Mouse (Mus musculus) CD4-positive, CD25-positive, alpha-beta regulatory T cell, adult 4 months (primary cell): ENCODE data around the gene Ap3b1. TPM values are rescaled to one million over a fixed set of nuclear protein-coding genes. Genes with fewer than 3 reads are reported as not detected.

ENCODE experiments used
- ATAC-seq: one replicate; pipeline ENCODE4 v1.8.0; 2017
- polyA plus RNA-seq, 2 experiments: library from polyadenylated mRNA; unstranded; fragments of 100-300 nt; shearing (Covaris generic); gene quantifications; one replicate each; pipeline ENCODE4 v1.2.1; 2017

Ap3b1 gene
- polyA plus RNA-seq, 2 experiments from 2014 or later = 41.8 to 46.0 TPM

- no peak for ATAC-seq
These were observed 17.0 kb downstream of the Ap3b1 start for GRCm38 (mm10) chr13:94375526-94376390.

- no peak for ATAC-seq
These were observed 20.2 kb downstream of the Ap3b1 start for GRCm38 (mm10) chr13:94379006-94379405.

DNA sequence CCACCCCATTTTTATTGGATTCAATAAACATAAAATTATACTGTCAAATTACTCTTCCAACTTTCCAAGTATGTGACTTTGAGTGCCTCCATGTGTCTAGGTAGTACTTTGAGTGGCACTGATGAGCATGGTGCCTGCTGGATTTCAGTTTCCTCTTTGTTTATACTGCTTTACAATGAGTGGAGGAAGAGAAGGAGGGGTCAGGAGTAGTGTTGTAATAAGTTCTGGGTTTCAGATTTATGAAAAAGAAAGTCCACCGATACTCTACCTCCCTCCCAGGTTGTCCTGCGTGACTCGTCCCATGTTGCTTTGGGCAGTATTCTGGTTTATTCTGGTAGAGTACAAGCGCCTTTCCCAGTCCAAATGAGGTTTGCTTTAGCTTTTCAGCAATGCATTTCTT, 22.7 kb downstream of the Ap3b1 start:
- no peak for ATAC-seq

- ATAC-seq = peak; percentile 71
These were observed 23.3 kb downstream of the Ap3b1 start for GRCm38 (mm10) chr13:94381829-94382675.

- no peak for ATAC-seq
These were observed 26.3 kb downstream of the Ap3b1 start for GRCm38 (mm10) chr13:94384931-94385570.

DNA sequence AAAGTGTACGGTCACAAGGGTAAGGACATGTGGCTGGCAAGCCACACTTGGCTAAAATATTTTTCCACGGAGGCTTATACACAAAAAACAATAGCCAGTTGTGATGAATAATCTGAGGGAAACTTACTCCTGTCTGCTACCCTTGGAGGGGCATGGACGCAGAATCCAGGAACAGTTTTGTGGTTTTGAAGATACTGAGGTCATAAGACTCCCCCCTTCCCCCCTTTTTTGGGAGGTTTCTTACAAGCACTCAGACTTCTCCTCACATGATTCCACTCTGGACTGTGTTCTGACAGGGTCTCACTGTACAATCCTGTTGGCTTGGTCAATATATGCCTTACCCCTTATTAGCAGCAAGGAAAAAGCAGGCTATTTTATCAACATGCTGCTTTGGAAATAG, 29.8 kb downstream of the Ap3b1 start:
- ATAC-seq = no peak

DNA sequence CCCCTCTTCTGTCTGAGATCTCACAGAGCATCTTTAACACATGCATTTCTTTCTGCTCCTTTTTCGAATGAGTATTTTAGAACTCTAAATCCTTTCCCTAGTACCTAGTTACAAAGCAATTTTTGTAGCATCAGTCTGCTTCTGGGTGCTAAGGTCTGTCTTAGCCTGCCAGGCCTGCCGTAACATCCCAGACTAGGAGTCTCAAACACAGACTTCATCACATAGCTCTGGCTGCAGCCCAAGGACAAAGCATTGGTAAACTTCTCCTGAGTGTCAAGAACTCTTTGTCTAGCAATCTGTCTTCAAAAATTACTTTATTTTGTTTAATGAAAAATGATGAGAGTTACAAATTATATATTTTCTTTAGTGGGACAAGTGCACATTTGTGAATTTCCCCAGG, 30.8 kb downstream of the Ap3b1 start:
- no peak for ATAC-seq

GRCm38 (mm10) chr13:94392282-94392681, 33.5 kb downstream of the Ap3b1 start:
- ATAC-seq = no peak

DNA sequence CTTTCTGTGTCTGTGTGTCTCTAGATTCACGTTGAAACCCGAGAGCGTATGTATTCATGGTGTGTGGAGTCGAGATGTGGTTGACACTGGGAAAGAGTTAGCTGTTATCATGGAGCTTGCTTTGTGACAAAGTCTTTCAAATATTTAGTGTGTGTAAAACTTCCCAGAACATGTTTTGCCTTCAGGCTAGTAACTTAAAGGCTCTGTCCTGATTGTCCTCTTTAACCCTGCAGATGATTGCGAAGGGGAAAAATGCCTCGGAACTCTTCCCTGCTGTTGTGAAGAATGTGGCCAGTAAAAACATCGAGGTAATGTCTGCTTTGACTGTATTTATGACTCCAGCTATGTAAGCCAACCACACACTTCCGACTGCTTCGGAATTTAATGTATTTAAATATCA, 35.7 kb downstream of the Ap3b1 start:
- no peak for ATAC-seq

GRCm38 (mm10) chr13:94395763-94396162, 37.0 kb downstream of the Ap3b1 start:
- no peak for ATAC-seq

DNA sequence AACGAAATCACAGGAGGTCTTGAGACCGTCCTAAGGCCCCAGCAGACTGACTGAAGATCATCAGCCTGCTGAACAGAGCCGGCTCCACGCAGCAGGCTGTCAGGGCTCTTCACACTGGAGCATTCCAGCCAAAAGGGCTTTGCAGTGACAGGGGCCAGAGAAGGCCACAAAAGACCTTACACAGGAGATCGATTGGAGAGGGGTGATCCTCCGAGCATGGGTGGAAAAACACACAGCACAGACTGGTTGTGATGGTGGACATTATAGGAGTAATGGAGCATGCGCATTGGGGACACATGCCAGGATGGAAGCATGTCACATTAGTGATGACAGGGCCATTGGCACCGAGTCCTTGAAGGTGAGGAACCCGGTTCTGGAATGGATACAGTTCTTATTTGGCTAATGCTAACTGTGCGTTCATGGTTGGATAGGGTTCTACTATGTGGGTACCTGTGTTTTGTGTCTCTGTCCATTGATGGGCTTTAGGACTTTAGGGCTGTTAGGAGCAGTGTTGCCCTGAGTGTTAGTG, 37.7 kb downstream of the Ap3b1 start:
- no peak for ATAC-seq

DNA sequence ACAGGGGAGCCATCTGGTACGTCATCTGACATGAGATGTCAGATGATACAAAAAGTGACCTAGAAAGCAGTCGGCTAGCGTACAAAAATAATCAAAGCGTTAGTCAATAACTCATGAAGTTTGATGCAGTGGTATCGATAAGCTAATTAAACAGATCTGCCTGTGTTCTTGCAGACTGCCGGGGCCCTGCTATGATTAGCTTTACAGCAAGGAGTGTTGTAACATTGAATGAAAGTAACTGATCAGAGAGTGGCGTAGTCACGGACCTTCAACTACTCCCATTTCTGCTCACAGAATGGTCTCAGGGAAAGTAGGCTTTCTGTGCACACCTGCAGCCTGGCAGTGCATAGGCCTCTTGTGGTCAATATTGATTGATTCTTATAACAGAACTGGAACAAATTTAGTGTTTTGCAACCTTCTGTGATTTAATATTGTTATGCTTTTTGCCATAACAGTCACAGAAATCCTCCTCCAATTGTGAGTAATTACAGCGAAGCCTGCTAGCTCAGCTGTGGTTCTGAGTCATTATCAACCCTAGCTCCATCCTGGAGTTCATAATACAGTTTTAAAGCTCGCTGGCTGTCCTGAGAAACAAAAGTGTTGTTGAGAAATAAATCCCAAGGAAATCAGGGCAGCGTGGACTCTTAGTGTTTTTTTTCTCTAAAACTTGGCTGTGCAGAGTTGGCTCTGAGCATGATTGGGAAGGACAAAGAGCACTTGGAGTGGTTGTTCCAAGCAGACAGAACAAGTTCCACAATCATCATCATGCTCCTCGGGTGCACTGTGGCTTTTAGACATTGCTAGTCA, 40.0 kb downstream of the Ap3b1 start:
- ATAC-seq = no peak

DNA sequence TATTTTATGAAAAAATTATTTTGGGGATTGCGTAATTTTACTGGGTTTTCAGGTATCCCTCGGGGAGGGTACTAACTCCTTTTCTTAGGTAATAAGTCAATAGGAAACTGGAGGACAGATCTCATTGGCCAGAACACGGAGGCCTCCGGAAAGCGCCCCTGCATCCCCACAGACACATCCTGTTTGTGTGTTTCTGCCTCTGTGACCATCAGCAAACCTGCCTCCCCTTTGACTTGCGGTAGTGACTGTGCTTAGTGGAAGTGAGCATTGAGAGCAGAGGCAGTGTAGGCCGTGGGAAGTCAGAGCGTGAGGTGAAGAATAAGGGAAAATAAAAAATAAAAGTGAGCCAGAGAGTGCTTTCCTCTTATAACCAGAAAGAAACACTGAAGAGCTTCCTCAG, 41.7 kb downstream of the Ap3b1 start:
- peak; percentile 78 for ATAC-seq

GRCm38 (mm10) chr13:94423600-94423999, 64.8 kb downstream of the Ap3b1 start:
- no peak for ATAC-seq

DNA sequence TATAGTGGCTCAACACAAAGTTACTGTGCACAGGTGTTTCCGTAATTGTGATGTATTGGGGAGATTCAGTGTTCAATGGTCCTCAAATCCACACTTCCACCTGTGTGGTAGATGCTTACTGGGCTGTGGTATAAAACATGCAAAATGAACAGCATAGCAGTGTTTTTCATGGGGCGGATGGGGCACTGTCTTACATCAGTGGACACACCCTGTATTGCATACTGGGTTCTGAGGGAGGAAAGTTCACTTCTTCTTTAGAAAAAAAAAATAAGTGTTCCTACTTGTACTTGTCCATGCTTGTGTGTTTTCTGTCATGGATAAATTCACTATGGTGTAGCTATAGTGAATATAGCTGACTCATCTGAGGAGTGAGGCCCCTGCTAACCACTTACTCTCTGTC, 70.8 kb downstream of the Ap3b1 start:
- ATAC-seq = no peak

DNA sequence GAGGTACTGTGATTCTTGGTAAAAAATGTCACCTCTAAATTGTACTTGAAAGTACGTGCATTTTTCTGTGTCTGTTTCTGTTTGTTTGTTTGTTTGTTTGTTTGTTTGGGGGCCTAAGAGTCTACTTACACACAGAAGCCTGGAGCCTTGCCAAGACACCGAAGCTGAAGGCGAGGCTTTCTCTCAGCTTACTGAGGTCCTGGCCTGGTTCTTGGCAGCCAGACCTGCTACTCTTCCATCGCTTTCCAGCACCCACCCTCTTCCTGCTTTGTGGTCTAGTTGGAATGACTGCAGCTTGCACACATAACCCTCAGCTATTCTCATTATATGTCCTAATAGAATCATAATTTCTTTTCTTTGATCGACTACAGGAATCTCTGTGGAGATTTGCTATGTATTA, 80.6 kb downstream of the Ap3b1 start:
- ATAC-seq = no peak

DNA sequence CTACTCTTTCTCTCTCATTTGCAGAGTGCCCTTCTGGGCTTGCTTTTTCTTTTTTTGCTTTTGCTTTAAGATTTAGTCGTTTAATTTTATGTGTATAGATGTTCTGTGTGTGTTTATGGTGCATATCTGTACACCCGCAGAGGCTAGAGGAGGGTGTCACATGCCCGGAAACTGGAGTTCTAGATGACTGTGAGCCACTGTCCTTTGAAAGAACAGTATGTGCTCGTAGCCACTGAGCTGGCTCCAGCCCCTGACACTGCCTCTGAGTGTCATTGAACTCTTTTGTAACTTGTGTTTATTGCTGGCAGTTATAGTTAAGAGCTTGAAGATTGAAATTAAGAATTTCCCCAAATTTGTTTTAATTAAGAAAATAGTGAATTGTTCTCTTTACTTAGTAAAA, 82.4 kb downstream of the Ap3b1 start:
- no peak for ATAC-seq

DNA sequence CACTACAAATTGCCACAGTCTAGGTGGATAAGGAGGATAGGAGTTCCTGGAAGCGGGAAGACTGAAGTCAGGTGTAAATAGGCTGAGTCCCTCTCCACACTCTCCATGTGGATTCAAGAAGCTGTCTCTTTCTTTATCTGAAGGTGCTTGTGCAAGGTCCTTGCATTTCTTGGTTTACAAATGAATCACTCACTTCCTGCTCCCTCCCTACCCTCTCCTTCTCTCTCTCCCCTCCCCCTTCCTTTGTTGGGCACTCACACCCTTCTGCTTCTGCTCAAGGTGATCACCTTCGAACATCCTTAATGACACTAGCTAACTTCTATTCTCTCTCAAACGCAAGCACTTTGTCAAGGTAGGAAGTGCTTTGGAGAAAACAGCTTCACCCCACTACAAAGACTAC, 84.7 kb downstream of the Ap3b1 start:
- ATAC-seq = no peak

DNA sequence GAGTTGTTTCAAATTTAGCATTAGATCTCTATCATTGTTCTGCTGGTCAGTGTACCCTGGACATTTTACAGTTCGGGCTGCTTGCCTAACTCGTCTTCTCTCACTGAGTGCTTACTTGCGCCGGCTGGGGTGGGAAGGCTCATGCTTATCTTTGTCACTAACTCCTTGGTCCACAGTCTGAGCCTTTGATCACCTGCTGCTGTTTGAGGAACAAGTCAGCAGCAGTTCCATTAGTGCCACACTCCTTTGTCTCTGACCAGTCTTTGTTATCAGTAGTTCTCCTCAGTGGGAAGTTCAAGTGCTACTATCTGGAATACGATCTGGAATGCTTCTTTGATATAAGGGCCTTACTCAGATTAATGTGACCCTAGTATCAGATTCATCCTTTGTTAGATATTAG, 86.3 kb downstream of the Ap3b1 start:
- no peak for ATAC-seq

DNA sequence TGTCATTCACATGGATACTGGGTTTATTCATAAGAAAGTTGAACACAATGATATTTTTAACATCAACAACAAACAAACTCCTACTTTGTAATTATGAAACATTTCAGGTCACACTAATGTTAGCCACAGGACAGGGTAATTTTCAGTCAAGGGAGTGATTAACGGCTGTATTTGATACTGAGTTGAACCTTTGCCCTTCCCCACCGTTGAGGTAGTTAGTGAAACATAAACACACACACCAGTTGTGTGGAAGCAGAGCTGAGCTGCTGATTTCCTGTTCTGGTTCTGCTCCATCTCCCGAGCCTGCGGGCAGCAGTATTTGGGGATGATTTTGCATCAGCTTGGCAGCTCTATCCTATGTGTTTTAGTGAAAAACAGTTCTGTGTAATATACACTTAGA, 88.2 kb downstream of the Ap3b1 start:
- ATAC-seq = no peak

DNA sequence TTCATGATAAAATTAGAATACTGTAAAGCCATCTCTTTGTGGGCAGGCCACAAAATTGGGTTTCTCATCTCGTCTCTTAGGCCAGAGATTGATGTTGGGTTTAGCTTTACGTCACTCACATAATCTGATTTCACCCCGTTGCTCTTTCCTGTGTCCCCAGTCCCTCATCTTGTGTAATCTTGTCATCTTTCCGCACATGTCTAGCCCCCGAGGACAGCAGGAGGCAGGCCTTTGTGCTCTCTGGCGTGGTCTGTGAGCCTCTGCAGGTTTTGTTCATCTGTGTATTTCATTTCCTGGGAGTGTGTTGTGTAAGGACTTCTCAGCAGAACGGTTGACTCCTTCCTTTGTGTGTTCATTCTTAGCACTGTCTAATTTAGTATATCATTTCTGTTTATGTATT, 90.8 kb downstream of the Ap3b1 start:
- no peak for ATAC-seq

DNA sequence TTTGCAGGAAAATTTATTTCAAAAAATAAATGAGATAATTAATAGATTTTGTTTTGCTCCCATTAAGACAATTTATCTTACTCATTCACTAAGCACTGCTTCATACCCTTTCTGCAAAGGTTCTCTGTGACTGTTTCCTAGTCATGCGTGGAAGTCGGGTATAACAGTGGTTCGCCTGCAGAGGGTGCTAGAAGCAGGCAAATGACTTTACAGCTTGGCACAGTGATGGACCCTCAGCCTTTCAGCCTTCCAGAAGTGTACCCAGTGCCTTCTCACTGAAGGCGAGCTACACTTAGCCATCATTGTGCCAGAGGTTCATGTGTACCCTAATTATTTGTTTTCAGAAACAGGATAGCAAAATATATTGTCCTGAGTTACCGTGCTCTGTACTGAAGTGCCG, 92.5 kb downstream of the Ap3b1 start:
- ATAC-seq = peak; percentile 41
